In genomic region chr8:112747296-112747695, GRCm38 (mm10) we compare ENCODE assay signal across 21 mouse cellular contexts.
"Had no signal": no experiment of that assay in that cellular context is flagged by ENCODE, and none has a peak within 500 bp of the region (broad histone marks: within the 10 kb centered on the region; RNA-seq: fewer than 3 reads in every experiment).

No protein-coding gene starts in this region.

- DNase-seq: kidney, adult 11 months; kidney, adult 8-10 months; kidney, postnatal 10 days; kidney, postnatal 36 days; layer of hippocampus, postnatal 36 days; liver; lung, adult 18-20 months; lung, postnatal 10 days; lung, postnatal 36 days; right cerebral cortex, postnatal 25 days; thymus, adult 18-20 months; thymus, postnatal 36 days had no signal

- H3K9ac ChIP-seq: kidney, embryonic 15.5 days; limb, embryonic 13.5 days; liver, embryonic 12.5 days; liver, embryonic 15.5 days; lung, embryonic 15.5 days; midbrain, embryonic 13.5 days had no signal

- H3K36me3 ChIP-seq: kidney, embryonic 15.5 days; limb, embryonic 10.5 days; limb, embryonic 13.5 days; liver, embryonic 12.5 days; liver, embryonic 15.5 days; lung, embryonic 15.5 days; midbrain, embryonic 10.5 days; midbrain, embryonic 13.5 days had no signal

- H3K4me2 ChIP-seq: kidney, embryonic 15.5 days; limb, embryonic 13.5 days; liver, embryonic 12.5 days; liver, embryonic 15.5 days; lung, embryonic 15.5 days; midbrain, embryonic 13.5 days had no signal

- H3K27me3 ChIP-seq: kidney, embryonic 15.5 days; limb, embryonic 13.5 days; liver, embryonic 12.5 days; liver, embryonic 15.5 days; lung, embryonic 15.5 days; megakaryocyte, embryonic 14.5 days; midbrain, embryonic 13.5 days had no signal

- H3K4me3 ChIP-seq: kidney, embryonic 15.5 days; limb, embryonic 10.5 days; limb, embryonic 13.5 days; liver, embryonic 12.5 days; liver, embryonic 15.5 days; lung, embryonic 15.5 days; midbrain, embryonic 10.5 days; midbrain, embryonic 13.5 days had no signal

- H3K4me1 ChIP-seq: kidney, embryonic 15.5 days; limb, embryonic 10.5 days; limb, embryonic 13.5 days; liver, embryonic 12.5 days; liver, embryonic 15.5 days; lung, embryonic 15.5 days; megakaryocyte, embryonic 14.5 days; midbrain, embryonic 10.5 days; midbrain, embryonic 13.5 days had no signal

- ATAC-seq: liver, embryonic 12.5 days; midbrain, embryonic 13.5 days had no signal

- H3K9me3 ChIP-seq: kidney, embryonic 15.5 days; limb, embryonic 10.5 days; limb, embryonic 13.5 days; liver, embryonic 12.5 days; liver, embryonic 15.5 days; lung, embryonic 15.5 days; midbrain, embryonic 10.5 days; midbrain, embryonic 13.5 days had no signal

- H3K27ac ChIP-seq: kidney, embryonic 15.5 days; limb, embryonic 10.5 days; limb, embryonic 13.5 days; liver, embryonic 12.5 days; liver, embryonic 15.5 days; lung, embryonic 15.5 days; midbrain, embryonic 10.5 days; midbrain, embryonic 13.5 days had no signal
